In genomic region chr11:116567531-116567930, GRCm38 (mm10) we compare ENCODE assay signal across 21 mouse cellular contexts. TPM values are rescaled to one million over a fixed set of nuclear protein-coding genes. Genes with fewer than 3 reads are reported as not detected.
"Had no signal": no experiment of that assay in that cellular context is flagged by ENCODE, and none has a peak within 500 bp of the region (broad histone marks: within the 10 kb centered on the region; RNA-seq: fewer than 3 reads in every experiment).

No protein-coding gene starts in this region.

- H3K36me3 ChIP-seq: limb, embryonic 13.5 days; neural tube, embryonic 13.5 days; stomach, embryonic 15.5 days had no signal

- H3K9ac ChIP-seq: limb, embryonic 13.5 days; lung, embryonic 14.5 days; midbrain, embryonic 12.5 days; neural tube, embryonic 13.5 days; stomach, embryonic 15.5 days had no signal

- DNase-seq: kidney, postnatal 10 days; kidney, postnatal 4 days; left cerebral cortex, postnatal 4 days; lung, embryonic 14.5 days; lung, postnatal 10 days; lung, postnatal 4 days; retina, postnatal 1 day; right cerebral cortex, postnatal 4 days; thymus, adult 2 months; thymus, postnatal 25 days had no signal

- ATAC-seq: midbrain, embryonic 16.5 days had no signal

- H3K4me3 ChIP-seq: layer of hippocampus, adult 2 months; limb, embryonic 13.5 days; midbrain, embryonic 12.5 days; neural tube, embryonic 13.5 days; stomach, embryonic 15.5 days had no signal

- H3K4me2 ChIP-seq: limb, embryonic 13.5 days; liver, embryonic 11.5 days; lung, embryonic 14.5 days; midbrain, embryonic 12.5 days; neural tube, embryonic 13.5 days; stomach, embryonic 15.5 days had no signal

- H3K9me3 ChIP-seq: limb, embryonic 13.5 days; midbrain, embryonic 12.5 days; neural tube, embryonic 13.5 days; stomach, embryonic 15.5 days had no signal

- H3K27ac ChIP-seq: layer of hippocampus, adult 2 months; limb, embryonic 13.5 days; midbrain, embryonic 12.5 days; neural tube, embryonic 13.5 days; stomach, embryonic 15.5 days had no signal

- H3K27me3 ChIP-seq: limb, embryonic 13.5 days; midbrain, embryonic 12.5 days; neural tube, embryonic 13.5 days; stomach, embryonic 15.5 days had no signal

RNA-seq across cellular contexts. Expression of gene Aanat, which starts 18.7 kb away (rescaled TPM):
- total RNA-seq: megakaryocyte-erythroid progenitor cell, adult 5-6 weeks had no signal
- polyA plus RNA-seq: kidney, embryonic 14.5 days; limb, embryonic 13.5 days; liver, embryonic 11.5 days; liver, embryonic 16.5 days; lung, embryonic 14.5 days; spleen, adult 2 months; thymus, adult 2 months had no signal
